Mouse (Mus musculus) megakaryocyte, adult 5-6 weeks (primary cell): Measurements from ENCODE around the gene Cep55. TPM values are rescaled to one million over a fixed set of nuclear protein-coding genes. Genes with fewer than 3 reads are reported as not detected.

Source experiments
- ATAC-seq: 2 replicates; pipeline ENCODE4 v1.8.0; 2016; ENCODE audit warnings: mild to moderate bottlenecking, inconsistent platforms; ENCODE audit not compliant: poor library complexity, severe bottlenecking
- total RNA-seq, 2 experiments: library from RNA; stranded (forward) in 1 of 2; stranded (reverse) in 1 of 2; fragments of 153-499, 151-499 nt in 1 of 2; fragments of 221-1000, 200-1000 nt in 1 of 2; gene quantifications; 2 replicates each; pipeline versions ENCODE4 v1.2.3 to v1.2.4; 2015 to 2017

The Cep55 gene
- total RNA-seq, 2 experiments from 2014 or later: 59.7 to 80.2 TPM

DNA sequence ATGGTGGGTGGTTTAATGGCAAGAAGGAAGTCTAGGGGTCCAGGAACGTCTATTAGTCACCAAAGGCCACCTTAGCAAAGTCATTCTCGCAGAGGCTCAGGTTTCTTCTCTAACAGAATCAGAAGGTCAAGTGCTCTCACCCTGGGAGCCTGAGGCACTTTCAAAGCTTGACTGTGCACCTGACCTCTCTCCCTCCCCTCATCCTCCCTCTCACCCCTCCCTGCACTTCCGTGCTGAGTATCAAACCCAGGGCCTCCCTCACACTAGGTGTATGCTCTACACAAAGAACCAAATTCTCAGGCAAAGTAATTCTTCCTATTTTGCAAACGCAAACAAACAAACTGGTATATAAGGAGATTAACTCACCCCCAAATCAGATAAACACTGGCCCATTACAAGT lies 41.4 kb downstream of the Cep55 start:
- ATAC-seq: no peak

DNA sequence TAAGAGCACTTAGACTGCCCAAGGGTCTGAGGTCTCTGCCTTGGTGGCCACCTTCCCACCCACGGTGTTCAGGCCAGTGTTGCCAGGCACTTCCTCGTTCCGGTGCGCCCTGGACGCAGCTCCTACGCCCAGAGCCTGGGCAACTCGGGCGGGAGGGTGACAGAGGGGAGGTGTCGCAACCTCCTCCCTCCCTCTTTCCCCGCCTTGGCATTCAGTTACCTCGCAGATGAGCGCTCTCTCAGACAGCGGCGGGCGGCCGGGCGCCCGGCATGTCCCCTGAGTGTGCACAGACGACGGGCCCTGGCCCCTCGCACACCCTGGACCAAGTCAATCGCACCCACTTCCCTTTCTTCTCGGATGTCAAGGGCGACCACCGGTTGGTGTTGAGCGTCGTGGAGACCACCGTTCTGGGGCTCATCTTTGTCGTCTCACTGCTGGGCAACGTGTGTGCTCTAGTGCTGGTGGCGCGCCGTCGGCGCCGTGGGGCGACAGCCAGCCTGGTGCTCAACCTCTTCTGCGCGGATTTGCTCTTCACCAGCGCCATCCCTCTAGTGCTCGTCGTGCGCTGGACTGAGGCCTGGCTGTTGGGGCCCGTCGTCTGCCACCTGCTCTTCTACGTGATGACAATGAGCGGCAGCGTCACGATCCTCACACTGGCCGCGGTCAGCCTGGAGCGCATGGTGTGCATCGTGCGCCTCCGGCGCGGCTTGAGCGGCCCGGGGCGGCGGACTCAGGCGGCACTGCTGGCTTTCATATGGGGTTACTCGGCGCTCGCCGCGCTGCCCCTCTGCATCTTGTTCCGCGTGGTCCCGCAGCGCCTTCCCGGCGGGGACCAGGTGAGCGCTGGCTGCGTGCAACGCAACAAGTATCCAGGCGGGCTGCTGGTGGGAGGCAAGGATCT lies 42.3 kb downstream of the Cep55 start, which contains the start of gene Ffar4:
Ffar4 (plus strand) TSS at position 214 of the 901 bp plus-strand sequence.
- ATAC-seq: peak; percentile 92

DNA sequence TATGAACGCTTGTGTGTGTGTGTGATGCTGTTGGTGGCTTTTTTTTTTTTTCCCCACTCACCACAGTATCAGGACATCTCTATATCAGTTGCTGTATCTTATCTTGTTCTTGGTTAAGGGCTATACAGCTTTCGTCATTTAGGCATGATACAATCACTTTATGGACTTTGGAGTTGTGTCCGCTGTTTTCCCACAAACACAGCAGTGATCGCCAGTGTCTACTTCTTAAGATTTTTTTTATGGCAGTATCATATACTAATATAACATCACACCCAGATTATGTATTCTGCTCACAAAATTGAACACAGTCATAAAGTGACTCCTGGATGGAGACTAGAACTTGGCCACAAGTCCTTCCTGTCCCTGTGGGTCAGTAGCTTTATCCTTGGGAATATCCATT lies 53.1 kb downstream of the Cep55 start:
- ATAC-seq: no peak

DNA sequence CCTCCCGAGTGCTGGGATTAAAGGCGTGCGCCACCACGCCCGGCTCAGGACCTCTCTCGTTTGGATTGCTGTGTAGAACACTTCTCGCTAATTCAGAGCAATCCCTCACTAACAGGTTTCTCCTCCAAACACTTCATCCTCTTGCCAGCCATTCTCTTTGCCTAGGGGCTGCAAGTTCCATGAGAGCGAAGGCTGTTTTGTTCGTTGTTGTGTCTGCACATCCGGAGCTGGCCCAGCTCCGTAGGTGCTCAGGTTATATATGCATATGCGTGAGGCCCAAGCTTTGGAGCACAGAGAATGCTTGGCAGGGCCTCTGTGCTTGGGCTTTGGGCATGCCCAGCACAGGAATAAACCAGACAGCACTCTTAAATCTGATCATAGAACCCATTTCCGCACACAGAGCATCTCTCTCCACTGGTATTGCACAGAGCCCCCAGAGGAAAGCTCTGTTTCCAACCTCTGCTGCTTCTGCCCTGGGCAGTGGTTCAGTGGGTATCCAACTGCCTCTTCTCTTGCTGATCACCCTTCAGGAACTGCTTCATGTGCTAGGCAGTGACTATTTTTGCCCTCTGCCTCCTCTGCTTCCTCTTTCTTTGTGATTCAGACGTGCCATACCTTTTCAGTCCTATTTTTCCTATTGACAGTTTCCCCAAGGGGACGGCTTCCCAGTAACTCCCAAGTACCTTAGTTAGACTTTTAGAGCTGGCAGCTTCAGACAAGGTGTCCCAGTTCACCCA lies 54.9 kb downstream of the Cep55 start:
- ATAC-seq: no peak

DNA sequence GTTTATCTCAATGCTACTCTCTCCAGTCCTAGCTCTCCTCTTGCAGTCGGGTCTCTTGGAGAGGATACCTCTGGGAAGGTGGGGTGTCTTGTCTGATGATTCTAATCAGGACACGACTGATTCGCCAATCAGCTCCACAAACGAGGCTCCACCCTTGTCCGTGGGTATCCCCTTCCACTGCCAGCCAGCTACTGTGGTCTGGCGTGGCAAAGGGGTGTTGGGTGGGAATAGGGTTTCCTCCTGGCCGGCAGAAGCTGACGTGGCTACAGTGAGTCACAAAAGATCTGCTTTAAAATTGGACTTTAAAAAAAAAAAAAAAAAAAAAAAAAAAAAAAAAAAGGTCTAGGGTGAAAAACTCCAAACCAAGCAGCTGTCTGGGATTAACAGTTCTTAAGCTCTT lies 56.2 kb downstream of the Cep55 start:
- no peak for ATAC-seq

DNA sequence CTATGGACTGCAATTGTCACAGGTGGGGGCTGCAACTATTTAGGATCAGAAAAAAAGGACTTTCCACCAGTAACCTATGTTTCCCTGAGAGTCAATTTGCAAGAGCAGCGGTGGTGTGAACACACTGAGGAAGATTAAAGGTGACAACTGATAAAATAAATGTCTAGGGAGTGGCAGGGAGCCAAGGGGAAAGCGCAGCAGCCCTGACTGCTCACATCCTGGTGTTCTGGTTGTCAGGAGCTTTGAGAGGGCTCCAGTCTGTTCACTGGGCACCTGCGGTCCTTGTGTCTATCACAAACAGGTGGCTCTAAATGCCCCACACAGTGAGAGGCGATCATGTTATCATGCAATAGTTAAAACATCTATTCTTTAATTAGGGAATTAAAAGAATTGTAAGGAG lies 57.8 kb downstream of the Cep55 start:
- ATAC-seq: no peak

DNA sequence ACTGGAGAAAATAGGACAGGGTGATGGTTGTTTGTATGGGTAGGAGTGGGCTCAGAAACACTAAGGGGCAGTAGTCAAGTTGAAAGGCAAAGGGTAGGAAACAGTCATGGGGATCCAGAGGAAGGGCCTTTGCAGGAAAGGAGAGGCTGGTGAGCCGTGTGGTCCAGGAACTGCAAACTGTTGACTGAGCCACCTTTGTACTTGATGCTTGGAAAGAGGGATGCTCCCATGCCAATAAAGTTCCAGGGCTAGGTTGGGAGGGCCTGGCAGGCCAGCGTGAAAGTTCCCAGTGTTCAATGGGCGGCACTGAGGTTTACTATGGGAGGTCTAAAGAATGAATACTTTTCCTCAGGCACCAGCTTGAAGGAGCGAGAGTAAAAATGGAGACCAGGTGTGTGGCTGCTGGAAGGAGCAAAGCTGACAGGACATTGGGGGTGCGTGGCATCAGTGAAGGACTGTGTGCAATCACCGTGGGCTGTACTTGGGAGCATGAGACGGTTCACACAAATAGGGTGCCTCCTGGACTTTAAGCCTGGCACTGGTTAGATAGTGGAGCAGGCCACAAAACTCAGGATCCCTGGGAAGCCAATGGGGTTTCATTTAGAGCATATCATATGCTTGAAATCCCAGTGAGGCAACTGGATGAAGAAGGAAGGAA lies 60.2 kb downstream of the Cep55 start:
- ATAC-seq: no peak

DNA sequence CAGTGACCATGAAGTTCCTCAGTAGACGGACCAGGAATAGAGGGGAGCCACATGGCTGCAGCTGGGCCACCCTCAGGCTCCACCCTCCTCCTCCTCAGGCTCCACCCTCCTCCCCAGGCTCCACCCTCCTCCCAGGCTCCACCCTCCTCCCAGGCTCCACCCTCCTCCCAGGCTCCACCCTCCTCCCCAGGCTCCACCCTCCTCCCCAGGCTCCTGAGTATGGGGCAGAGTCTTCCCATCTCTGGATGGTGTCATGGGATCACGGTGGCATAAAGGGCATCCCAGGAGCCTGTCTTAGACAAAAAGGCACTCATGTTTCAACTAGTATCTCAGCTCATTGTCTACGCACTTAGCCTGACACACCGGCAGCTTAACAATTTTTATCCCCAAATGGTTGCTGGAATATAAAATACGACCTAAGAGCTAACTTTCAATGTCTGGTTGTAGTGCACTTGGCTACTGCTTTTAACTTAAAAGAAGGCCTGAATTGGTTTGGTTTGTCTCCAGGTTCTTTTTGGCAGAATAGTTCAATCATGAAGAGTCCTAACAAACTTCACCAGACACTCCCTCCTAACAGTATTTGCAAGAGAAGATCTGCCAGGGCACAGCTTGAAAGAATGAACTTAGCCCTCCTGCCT lies 65.4 kb downstream of the Cep55 start:
- ATAC-seq: no peak

DNA sequence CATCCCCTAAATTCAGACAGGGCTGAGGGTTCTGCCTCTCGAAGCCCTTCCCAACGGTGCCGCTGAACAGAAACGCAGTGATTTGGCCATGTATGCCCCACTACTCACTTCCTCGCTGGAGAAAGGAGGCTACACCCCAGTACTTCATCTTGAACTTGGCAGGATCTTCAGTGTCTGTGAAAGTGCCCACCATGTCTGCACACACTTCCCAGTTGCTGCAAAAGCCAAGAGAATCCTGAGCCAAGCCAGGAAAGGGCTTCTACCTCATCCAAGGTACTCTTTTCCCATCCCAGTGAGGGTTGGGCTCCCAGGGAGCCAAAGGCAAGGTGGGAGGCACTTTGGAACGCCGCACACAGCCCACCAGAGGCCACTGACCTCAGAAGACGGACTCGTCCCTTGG lies 69.1 kb downstream of the Cep55 start:
- no peak for ATAC-seq

Other genes with a start within 250 kb of the Cep55 start
- gene Myof, start 11.4 kb upstream of the Cep55 start, total RNA-seq (2015): 11.1 and 12.2 TPM in 2 replicates
- 6.0 and 9.0 TPM in 2 replicates for gene Myof, start 11.4 kb upstream of the Cep55 start, total RNA-seq (2017)
- gene Ffar4, start 42.1 kb downstream of the Cep55 start, total RNA-seq (2015): 0.23 and 0.96 TPM in 2 replicates
- 0.73 and 0.81 TPM in 2 replicates for gene Ffar4, start 42.1 kb downstream of the Cep55 start, total RNA-seq (2017)
- not detected in 2 replicates for gene Rbp4, start 70.3 kb downstream of the Cep55 start, total RNA-seq (2015)
- gene Rbp4, start 70.3 kb downstream of the Cep55 start, total RNA-seq (2017): not detected in 2 replicates
- gene Pde6c, start 77.8 kb downstream of the Cep55 start, total RNA-seq (2015): not detected in 2 replicates
- not detected in 2 replicates for gene Pde6c, start 77.8 kb downstream of the Cep55 start, total RNA-seq (2017)
- 15.6 and 17.9 TPM in 2 replicates for gene Fra10ac1, start 169.1 kb downstream of the Cep55 start, total RNA-seq (2015)
- gene Fra10ac1, start 169.1 kb downstream of the Cep55 start, total RNA-seq (2017): 16.4 and 17.6 TPM in 2 replicates
- not detected in 2 replicates for gene Lgi1, start 209.5 kb downstream of the Cep55 start, total RNA-seq (2015)
- not detected in 2 replicates for gene Lgi1, start 209.5 kb downstream of the Cep55 start, total RNA-seq (2017)